Mouse (Mus musculus) left cerebral cortex, adult 18-20 months (tissue): ENCODE measurements around the gene Bzw2. TPM values are rescaled to one million over a fixed set of nuclear protein-coding genes. Genes with fewer than 3 reads are reported as not detected.

Experiments
- DNase-seq, 2 experiments: peaks; one replicate each; pipeline ENCODE4 v3.0.0; 2021 to 2022; ENCODE audit warnings: low spot score in 2 of 2, mixed read lengths in 1 of 2
- total RNA-seq, 2 experiments: library from RNA; stranded (reverse); gene quantifications; 2 replicates each; pipeline ENCODE4 v1.2.3; 2021

Bzw2 gene
- total RNA-seq, 2 experiments from 2014 or later: 45.6 to 51.7 TPM

DNA sequence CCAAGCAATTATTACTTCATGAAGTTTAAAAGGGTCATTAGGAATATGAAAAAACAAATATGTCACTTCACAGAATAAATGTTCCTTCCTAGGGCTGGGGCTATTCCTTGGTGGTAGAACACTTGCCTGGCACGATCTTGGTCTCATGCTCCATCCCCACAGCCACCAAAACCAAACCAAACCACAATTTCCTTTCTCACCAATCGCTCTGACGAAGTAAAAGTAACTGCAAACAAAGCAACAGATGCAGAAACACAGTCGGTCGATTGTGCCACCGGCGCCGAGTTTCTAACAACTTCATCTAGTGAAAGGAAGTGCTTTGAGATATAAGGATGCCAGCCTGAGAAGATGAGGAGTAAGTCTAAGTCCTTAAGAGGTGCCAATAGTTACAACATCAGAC, 21.6 kb downstream of the Bzw2 start:
- no peak for DNase-seq

DNA sequence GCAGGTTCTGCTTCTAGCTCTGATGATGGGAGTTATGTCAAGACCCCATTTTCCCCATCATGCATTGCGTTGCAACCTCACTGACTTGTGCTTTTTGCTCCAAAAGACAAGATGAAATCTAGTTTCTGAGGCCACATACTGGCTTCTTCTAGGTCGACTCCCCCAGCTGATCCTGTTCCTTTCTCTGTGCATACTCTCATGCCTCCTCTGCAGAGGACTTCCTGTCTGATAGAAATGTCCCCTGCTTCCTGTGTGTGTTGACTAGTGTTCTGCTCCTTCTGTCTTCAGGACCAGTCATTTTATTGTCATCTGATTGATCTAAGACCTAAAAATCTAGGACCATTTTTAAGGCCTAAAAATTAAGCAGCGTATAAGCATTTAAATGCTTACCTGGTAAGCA, 22.5 kb downstream of the Bzw2 start:
- no peak for DNase-seq

DNA sequence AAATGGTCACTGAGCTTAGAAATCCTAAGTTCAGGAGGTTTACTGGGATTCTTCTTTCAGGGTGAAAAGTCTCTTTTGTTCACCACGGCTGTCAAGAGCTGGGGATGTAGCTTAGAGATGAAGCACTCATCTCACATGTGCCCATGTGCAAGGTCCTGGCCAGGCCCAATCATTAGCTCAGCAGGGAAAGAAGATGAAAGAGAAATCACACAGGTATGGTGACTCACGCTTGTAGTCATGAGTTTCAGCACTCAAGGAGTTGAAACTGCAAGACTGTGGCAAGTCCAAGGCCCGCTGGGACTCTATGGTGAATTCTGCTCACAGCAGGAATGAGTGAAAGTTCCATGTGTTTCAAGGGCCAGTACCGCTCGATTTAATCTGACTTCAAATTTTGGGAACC, 23.8 kb downstream of the Bzw2 start:
- DNase-seq: no peak

DNA sequence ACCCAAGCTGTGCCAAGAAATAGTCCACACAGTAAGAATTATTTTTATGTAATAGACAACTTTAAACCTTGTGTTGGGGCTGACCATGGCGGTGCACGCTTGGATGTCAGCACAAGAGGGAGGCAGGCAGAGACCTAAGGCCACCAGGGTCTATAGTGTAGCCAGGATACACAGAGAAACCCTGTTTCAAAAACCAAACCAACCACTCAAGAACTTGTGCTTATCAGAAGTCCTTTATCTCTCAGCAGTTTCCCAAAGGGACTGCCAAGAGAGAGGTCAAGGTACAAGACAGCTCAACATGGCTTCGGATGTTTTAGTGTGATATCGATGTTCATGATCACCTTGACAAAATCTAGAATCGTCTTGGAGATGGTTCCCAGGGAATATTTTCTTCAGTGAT, 24.3 kb downstream of the Bzw2 start:
- DNase-seq: no peak

DNA sequence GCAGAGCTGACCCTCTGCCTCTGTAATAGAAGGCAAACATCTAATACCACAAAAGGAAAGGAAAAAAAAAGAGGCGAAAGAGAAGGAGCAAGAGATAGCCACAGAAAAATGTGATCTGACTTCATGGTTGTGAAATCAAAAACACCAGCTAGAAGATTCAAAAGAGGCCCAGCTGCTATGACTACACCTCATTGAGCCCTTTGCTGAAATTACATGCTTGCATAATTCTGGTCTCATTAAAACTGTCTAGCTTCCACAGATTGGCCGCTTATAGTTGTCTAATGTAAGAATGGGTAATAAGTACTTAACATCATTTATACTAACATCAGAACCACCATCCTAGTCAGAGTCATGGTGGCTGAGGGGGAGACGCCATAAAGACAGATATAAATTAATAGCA, 25.2 kb downstream of the Bzw2 start:
- no peak for DNase-seq

DNA sequence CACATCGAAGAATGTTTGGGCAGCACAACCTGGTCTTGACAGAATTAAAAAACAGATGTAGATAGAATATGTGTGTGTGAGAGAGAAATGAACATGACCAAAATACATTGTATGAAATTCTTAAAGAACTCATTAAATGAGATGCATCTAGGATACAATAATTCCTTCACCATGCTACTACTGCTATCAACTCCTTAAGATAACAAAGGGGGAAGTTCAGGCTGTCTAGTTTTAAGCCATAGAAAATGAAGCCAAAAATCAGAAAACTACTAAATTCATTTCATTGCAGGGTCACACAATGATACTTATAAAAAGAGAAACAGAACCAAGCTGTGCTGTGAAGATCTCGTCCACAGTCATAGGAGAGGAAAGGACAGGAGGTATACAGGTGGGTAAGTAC, 25.6 kb downstream of the Bzw2 start:
- DNase-seq: no peak

DNA sequence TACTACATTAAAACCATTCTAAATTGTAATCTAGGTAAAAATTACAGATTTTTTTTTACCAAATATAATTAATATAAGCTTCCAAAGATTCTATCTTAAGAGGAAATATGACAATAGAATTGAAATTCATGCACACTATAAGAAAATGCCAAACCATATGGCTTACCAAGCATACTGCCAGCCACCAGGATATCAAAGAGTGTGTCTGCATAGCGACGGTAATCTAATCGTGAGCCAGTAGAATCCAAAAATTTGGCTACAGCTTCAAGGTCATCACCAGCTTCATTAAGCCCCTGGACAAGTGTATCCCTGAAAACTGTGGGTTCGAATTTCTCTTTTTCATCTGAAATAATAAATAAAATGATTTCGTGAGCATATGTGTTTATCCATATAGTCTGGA, 28.1 kb downstream of the Bzw2 start:
- DNase-seq: no peak

DNA sequence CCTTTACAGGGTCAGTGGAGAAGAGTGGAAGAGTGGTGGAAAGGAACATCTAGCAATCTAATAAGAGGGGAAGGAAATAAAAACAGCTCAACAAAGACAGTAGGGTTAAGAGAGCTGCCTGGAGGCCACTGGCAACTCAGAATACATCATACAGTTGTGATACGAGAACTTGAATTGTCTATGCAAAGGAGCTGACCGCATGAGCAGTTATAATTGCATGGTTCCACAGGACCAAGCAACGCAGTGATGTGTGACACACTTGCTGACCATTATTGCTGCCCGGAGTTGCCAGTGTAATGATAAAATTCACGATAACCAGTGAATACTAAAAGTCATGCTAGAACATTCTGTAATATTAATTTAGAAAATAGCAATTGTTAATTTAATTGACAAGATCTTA, 31.8 kb downstream of the Bzw2 start:
- DNase-seq: no peak

DNA sequence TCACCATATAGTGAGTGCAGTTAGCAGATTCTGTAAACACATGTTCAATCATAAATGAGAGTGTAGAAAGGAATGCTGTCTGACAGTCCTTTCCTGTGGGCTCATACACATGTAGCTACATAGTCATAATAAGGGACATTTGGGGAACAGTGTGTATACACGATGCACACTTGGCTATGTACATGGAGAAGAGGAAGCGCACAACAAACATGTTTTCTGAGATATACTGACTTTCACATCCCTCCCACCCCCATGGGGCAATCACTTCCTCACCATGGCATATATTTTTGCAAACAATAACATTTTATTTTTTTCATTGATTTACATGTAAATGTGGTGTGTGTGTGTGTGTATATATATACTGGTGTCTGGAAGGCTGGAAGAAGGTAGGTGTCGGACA, 38.6 kb downstream of the Bzw2 start:
- no peak for DNase-seq

DNA sequence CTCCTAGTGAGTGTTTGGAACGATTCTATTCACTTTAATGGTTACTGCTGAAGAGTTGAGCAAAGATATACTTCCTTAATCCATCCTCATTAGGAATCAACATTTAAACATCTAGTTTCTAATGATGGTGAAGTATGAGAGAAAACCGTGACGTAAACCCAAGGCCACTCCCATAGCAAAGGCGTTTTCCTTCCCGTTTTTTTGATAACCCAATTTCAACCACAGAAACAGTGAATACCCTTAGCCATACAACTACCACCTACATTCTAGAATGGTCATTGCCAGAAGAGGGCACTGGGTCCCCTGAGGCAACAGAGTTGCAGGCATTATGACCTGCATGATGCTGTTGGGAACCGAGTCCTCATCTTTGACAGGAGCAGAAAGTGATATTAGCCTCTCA, 40.7 kb downstream of the Bzw2 start:
- DNase-seq: no peak

DNA sequence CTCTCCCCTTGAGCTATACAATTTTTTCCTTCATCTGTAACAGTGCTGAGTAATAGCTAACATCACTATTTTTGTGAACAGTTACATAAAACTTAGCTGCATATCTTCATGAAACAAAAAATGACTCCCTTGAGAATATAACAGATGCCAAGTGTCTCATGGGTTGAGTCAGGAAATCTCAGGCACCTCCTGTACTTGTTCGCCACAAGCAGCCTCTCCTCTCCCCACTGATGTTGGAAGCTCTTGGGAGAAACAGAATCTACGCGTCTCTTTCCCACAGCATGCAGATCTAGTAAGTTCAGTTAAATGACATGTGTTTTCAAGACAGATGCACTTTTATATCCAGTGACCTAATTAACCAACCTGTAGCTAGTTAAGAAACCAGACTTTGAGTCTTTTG, 45.8 kb downstream of the Bzw2 start:
- DNase-seq: peak; percentile 37 to 44

DNA sequence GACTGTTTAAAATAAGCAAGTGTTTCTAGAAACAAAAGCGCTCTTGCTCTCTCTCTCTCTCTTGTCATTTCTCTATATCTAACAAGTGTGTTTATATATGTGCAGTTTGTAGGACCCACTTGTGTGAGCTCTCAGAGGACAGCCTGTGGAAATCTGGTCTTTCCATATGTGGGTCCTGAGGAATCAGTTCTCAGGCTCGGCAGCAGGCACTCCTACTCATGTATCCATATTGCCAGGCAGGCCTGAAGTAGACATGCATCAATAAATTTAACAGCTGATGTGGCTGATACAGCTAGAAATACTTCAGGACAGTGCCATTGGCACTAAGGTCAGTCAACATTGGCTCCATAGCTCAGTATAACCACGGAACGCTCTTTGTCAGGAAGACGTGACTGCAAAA, 46.8 kb downstream of the Bzw2 start:
- no peak for DNase-seq

DNA sequence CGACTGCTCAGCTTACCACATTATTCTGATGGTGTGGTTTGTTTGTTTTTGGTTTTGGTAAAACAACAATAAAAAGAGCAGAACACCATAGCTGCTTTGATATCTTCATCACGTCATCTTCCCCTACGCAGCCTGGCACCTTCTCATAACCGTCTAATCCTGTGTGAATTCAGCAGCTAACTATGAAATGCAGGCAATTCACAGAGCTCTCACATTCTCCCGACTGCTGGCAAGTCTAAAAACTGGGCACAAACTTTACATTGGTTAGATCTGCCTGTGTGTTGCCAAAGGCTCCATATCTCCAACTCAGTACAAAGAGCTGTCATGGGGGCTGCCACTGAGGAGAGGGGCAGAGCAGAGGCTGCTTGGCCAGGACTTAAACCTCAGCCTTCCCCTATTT, 47.4 kb downstream of the Bzw2 start:
- peak in 1 of 2 experiments; percentile 15 for DNase-seq

DNA sequence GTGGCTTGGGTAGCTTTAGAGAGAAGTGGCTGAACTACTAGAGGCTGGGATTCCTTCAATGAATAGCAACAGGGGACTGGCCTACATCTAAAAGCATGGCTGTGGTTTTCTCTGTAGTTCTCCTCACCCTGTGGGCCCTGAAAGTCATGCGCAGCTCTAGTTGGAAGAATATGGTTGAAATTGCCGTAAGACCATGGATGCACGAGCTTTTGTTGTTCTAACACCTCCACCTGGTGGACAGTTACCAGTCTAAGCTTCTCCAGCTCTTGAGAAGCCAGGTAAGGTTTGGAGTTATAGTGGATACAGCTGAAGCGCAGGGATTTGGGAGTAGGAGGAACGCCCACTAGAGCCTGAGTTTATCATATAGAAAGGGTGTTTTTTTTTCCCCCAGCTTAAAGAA, 49.4 kb downstream of the Bzw2 start:
- no peak for DNase-seq

DNA sequence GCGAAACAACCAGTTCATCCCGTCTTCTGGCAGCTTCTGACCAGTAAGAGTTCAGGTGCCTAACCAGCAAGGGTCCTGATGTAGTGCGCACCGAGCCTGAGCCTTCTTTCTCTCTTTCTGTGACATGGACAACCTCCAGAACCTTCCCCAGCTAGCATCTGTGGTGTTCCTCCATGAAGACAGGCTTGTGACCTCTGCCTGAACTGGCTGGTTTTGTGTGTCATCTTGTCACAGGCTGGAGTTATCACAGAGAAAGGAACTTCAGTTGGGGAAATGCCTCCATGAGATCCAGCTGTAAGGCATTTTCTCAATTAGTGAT, 54.3 kb downstream of the Bzw2 start:
- no peak for DNase-seq

DNA sequence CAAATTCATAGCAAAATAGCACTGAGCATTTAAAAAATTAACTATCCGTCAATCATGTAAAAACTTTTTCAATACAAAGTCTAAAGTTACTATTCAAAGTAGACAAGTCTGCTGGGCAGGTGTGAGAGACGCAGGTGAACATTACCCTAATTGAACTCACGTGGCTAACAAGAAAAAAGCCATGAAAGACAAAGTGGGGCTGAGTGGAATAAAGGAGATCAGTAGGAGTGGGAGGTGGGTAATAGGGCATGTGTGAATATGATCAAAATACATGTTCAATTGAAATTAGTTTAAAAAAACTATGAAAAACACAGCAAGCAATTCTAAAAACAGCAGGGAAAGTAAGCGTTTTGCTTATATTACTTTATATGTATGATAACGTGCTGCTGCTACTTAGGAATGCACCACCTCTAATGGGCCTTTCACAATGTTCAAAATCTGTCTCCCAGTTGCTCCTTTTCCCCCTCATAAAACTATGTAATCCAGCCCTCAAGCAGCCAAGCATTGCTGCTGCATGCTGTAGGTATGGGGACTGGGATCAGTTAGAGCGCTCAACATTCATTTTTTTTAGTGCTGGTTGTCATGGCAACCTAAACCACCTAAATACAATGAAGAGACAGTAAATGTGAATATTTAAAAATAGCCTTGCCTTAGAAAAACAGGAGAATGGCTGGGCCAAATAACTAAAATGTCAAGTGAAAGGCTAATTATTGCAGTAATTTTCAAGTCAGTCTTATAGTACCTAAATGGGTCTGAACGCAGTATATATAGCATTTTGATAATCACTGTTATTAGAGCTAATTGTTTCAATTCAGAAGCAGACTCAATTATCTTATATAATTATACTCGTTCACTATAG, 54.9 kb downstream of the Bzw2 start:
- no peak for DNase-seq

DNA sequence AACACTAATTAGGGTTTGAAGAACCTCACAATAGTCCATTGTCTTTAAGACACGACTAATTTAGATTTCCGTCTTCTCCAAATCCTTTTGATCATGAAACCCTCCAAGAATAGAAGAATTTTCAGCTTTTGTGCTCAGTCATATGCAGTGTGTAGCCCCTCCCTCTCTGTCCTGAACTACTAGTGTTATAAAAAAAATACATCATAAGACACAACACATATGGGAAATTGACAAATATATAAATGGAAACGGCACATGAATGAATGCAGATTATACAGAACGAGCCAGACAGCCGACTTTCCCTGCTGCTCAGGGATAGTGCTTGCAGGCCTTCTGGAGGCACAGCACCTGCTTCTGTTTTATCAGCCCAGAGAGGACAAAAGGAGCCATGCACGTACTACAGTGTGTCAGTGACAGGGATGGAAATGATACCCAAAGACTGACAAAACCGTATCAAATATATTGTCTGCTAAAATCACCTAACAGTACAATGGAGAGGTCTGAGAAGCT, 62.5 kb downstream of the Bzw2 start:
- no peak for DNase-seq

DNA sequence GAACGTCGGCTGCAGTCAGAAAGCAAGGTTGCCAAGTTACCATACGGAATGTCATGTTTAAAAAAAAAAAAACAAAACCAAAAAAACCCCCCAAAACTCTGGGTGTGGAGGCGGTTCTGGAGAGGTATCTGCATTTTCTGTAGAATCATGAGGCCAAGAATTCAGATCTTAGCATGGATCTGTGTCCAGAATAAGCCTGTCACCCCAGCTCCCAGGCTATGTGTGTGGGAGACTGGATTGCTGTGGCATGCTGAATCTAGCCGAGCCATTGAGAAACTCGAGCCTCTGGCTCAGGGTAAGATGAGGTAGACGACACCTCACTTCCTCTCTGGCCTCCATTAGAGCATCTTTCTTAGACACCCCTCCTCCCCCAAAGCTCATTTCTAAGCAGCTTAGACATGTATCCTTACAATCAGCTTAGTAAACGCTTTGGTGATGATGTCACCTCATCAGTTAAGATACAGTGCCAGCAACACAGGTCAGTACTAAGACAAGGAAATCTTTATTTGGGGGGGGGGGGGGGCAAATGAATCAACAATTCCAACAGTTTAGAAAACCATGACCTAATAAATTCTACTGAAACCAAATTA, 64.7 kb downstream of the Bzw2 start:
- DNase-seq: peak; percentile 19 to 61

DNA sequence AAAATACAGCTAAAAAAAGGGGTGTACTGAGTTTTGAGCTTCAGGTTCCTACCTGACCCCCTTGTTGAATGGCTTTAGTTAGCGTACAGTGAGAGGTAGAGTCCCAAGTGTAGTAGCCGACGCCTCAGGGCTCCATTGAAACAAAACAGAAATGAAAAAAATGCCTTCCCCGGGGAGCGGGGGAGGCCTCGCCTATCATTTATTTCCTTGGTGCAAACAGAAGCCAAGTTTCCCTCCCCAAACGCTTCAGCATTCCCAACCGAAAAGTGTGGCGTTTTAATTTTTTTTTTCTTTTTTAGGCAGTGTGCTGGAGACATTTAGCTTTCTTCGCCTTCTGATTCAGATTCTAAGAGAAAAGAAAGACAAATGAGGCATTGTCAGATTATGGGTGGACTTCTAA, 65.9 kb downstream of the Bzw2 start:
- DNase-seq: peak in 1 of 2 experiments; percentile 49

DNA sequence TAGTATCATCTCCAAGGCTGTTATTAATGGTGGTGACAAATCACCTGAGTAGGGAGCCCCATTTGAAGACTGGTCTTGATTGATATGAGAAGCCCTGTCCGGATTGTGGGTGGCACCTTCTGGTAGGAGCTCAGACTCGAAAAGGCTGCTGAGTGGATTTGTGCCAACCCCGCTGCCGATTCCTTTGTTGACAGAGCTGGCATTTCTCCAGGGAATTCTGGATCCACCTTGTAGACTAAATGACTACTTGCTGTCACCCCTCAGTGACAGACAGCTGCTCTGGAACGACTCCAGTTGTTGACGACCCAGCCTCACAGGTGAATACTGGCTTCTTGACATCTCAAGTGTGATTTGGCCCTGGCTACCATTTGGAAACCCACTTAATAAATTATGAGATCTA, 68.7 kb downstream of the Bzw2 start:
- DNase-seq: no peak

DNA sequence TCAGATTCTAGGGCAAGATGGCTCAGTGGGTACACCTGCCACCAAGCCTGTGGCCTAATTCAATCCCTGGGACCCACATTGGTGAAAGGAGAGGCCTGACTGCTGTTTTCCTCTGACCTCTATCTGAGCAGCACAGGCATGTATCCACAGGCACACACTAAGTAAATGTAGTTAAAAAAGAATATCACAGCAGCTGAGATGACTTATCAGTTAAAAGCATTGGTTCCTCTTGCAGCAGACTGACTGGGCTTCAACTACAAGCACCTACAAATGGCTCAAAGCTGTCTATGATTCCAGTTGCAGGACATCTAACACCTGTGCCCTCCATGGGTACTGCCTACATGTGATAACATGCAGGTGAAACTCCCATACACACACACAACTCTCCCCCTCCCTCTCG, 69.1 kb downstream of the Bzw2 start:
- DNase-seq: no peak

DNA sequence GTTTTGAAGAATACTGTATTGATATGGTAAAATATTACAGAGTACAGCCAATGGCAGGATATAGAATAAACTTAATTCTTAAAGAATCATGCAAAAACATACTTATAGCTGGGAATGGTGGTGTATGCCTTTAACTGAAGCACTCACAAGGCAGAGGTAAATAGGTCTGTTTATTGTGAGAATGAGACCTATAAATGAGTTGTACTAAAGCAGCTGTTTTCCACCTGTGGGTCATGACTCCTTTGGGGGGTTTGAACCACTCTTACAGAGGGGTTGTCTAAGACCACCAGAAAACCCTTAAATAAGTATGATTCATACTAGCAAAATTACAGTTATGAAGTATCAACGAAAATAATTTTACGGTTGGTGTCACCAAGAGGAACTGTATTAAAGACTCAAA, 72.5 kb downstream of the Bzw2 start:
- no peak for DNase-seq
